Mouse (Mus musculus): ENCODE data around the gene Dgki.

- no peak for TF ChIP-seq CTCF (IDR thresholded peaks at IDR 0.05 in 2 of 3, conservative IDR thresholded peaks at IDR 0.05 in 1 of 3; ENCODE audit: control insufficient read depth in 1 of 3, insufficient read depth in 1 of 3, low read depth in 2 of 3, low read length in 3 of 3, poor library complexity in 1 of 3, severe bottlenecking in 1 of 3)
- TF ChIP-seq POLR2A (IDR thresholded peaks at IDR 0.05; ENCODE audit: control insufficient read depth in 1 of 2, insufficient read depth in 1 of 2, low read depth in 1 of 2, low read length in 2 of 2, poor library complexity in 1 of 2), result no peak
- no peak for TF ChIP-seq MAX (IDR thresholded peaks at IDR 0.05; ENCODE audit: low read length)
- no peak for TF ChIP-seq MYB (IDR thresholded peaks at IDR 0.05; ENCODE audit: low read depth, low read length)
- no peak for TF ChIP-seq MXI1 (IDR thresholded peaks at IDR 0.05; ENCODE audit: low read depth, low read length)
- no peak for TF ChIP-seq EP300 (IDR thresholded peaks at IDR 0.05; ENCODE audit: low read depth in 1 of 2, low read length in 2 of 2)
- no peak for TF ChIP-seq MAZ (IDR thresholded peaks at IDR 0.05; ENCODE audit: low read depth, low read length)
- TF ChIP-seq E2F4 (IDR thresholded peaks at IDR 0.05; ENCODE audit: borderline replicate concordance, low read depth, low read length), result no peak
- TF ChIP-seq GATA1 (IDR thresholded peaks at IDR 0.05; ENCODE audit: low read depth, low read length), result no peak
- no peak for TF ChIP-seq HCFC1 (IDR thresholded peaks at IDR 0.05; ENCODE audit: low read depth, low read length)
- TF ChIP-seq RAD21 (IDR thresholded peaks at IDR 0.05; ENCODE audit: low read depth, low read length), result no peak
- TF ChIP-seq USF1 (IDR thresholded peaks at IDR 0.05; ENCODE audit: low read depth, low read length), result no peak
- no peak for TF ChIP-seq TAL1 (IDR thresholded peaks at IDR 0.05; ENCODE audit: low read length)
Observed at GRCm38 (mm10) chr6:37202901-37203300, 97.1 kb downstream of the Dgki start.
